Comparison of ENCODE assay signal across 15 mouse cellular contexts in genomic region chr16:93552686-93553513, GRCm38 (mm10). TPM values are rescaled to one million over a fixed set of nuclear protein-coding genes. Genes with fewer than 3 reads are reported as not detected.
DNase-seq lines count a peak whose midpoint lies in the region; ATAC-seq and TF ChIP-seq lines count a peak whose summit lies in the region.
"Had no signal": no experiment of that assay in that cellular context is flagged by ENCODE, and none has a peak within 500 bp of the region (broad histone marks: within the 10 kb centered on the region; RNA-seq: fewer than 3 reads in every experiment).

No protein-coding gene starts in this region.

- ATAC-seq in granulocyte monocyte progenitor cell, adult 5-6 weeks (replicated peaks; ENCODE audit: poor library complexity, severe bottlenecking), result peak; percentile 89
- ATAC-seq in frontal cortex, adult (ENCODE audit: low TSS enrichment), result no peak
- ATAC-seq in forebrain, embryonic 11.5 days (replicated peaks; ENCODE audit: low FRiP score), result no peak
- ATAC-seq: Patski had no signal

- H3K9me3 ChIP-seq in forebrain, embryonic 11.5 days (ENCODE audit: control insufficient read depth, low read length), result no peaks in the 10 kb centered on the region
- H3K9me3 ChIP-seq: forebrain, embryonic 12.5 days; heart, embryonic 12.5 days; neural tube, embryonic 12.5 days had no signal

- no peak overlapping the region for H3K9ac ChIP-seq in forebrain, embryonic 11.5 days (ENCODE audit: low read length)
- H3K9ac ChIP-seq: forebrain, embryonic 12.5 days; heart, embryonic 12.5 days; neural tube, embryonic 12.5 days had no signal

- DNase-seq in lung, postnatal 36 days, result peak; percentile 23
- DNase-seq in lung, postnatal 14 days, result no peak
- DNase-seq in thymus, postnatal 36 days, result peak; percentile 39 to 60
- no peak for DNase-seq in forebrain, embryonic 11.5 days (ENCODE audit: low spot score)
- DNase-seq in adrenal gland, adult 8-10 months, result no peak
- DNase-seq: adrenal gland, adult 2 months; gastrocnemius, postnatal 10 days; lung, adult 18-20 months had no signal

- TF ChIP-seq POLR2A in myocyte (IDR thresholded peaks at IDR 0.05; ENCODE audit: insufficient read length, low read depth), result no peak

- no peak overlapping the region for H3K4me3 ChIP-seq in myocyte
- H3K4me3 ChIP-seq in forebrain, embryonic 11.5 days (ENCODE audit: low read depth, low read length), result no peak overlapping the region
- H3K4me3 ChIP-seq: forebrain, embryonic 12.5 days; heart, embryonic 12.5 days; neural tube, embryonic 12.5 days had no signal

- H3K4me2 ChIP-seq in myocyte (ENCODE audit: low read depth), result no peak overlapping the region
- H3K4me2 ChIP-seq in forebrain, embryonic 11.5 days (ENCODE audit: low read depth, low read length, severe bottlenecking), result no peak overlapping the region
- H3K4me2 ChIP-seq: forebrain, embryonic 12.5 days; heart, embryonic 12.5 days; neural tube, embryonic 12.5 days had no signal

- no peak overlapping the region for H3ac ChIP-seq in myocyte (ENCODE audit: control insufficient read depth, insufficient read length)

- H3K36me3 ChIP-seq in myocyte (ENCODE audit: control insufficient read depth, insufficient read depth), result no peaks in the 10 kb centered on the region
- H3K36me3 ChIP-seq in forebrain, embryonic 11.5 days (ENCODE audit: control insufficient read depth, insufficient read depth, low read length), result no peaks in the 10 kb centered on the region
- H3K36me3 ChIP-seq: forebrain, embryonic 12.5 days; heart, embryonic 12.5 days; neural tube, embryonic 12.5 days had no signal

- H3K79me2 ChIP-seq in myocyte (ENCODE audit: control insufficient read depth, insufficient read depth), result no peaks in the 10 kb centered on the region

- H3K27ac ChIP-seq in forebrain, embryonic 11.5 days (ENCODE audit: low read depth, low read length), result no peak overlapping the region
- H3K27ac ChIP-seq: forebrain, embryonic 12.5 days; neural tube, embryonic 12.5 days had no signal

- 90% methylated on average over 12 of the region's 12 CpGs for WGBS in forebrain, embryonic 11.5 days

- peaks cover 8% of the 10 kb centered on the region for H3K27me3 ChIP-seq in myocyte (ENCODE audit: control insufficient read depth, insufficient read depth, insufficient read length)
- H3K27me3 ChIP-seq in forebrain, embryonic 11.5 days (ENCODE audit: control insufficient read depth, insufficient read depth, low read length), result no peaks in the 10 kb centered on the region
- H3K27me3 ChIP-seq: heart, embryonic 12.5 days; neural tube, embryonic 12.5 days; Patski had no signal

- H3K4me1 ChIP-seq in forebrain, embryonic 11.5 days (replicated peaks; ENCODE audit: control insufficient read depth, insufficient read depth, low read length), result no peaks in the 10 kb centered on the region
- H3K4me1 ChIP-seq: neural tube, embryonic 12.5 days had no signal

TF ChIP-seq in myocyte, 11 proteins besides CTCF, POLR2A, EP300 and RAD21:
- TF ChIP-seq MYOG (IDR thresholded peaks at IDR 0.05; ENCODE audit: control insufficient read depth in 1 of 3, insufficient read depth in 1 of 3, insufficient read length in 2 of 3, low read depth in 2 of 3), result peak in 2 of 3 experiments; percentile 12 to 82
- TF ChIP-seq REST (IDR thresholded peaks at IDR 0.05; ENCODE audit: insufficient read depth, insufficient read length), result no peak
- TF ChIP-seq CEBPB (IDR thresholded peaks at IDR 0.05; ENCODE audit: insufficient read depth, poor library complexity, severe bottlenecking), result no peak
- no peak for TF ChIP-seq TCF12 (IDR thresholded peaks at IDR 0.05; ENCODE audit: insufficient read depth, poor library complexity, severe bottlenecking)
- peak in 2 of 3 experiments; percentile 36 to 57 for TF ChIP-seq MYOD1 (IDR thresholded peaks at IDR 0.05; ENCODE audit: control insufficient read depth in 1 of 3, insufficient read length in 2 of 3, low read depth in 2 of 3)
- no peak for TF ChIP-seq POLR2AphosphoS2 (IDR thresholded peaks at IDR 0.05; ENCODE audit: insufficient read length, low read depth)

RNA-seq across cellular contexts. Expression of gene Setd4, which starts 51.0 kb away (rescaled TPM):
- 3.5 and 10.8 TPM in 2 replicates for total RNA-seq in granulocyte monocyte progenitor cell, adult 5-6 weeks (2014; fragmentation: Nextera tagmentation)
- 5.0 and 13.4 TPM in 2 replicates for total RNA-seq in granulocyte monocyte progenitor cell, adult 5-6 weeks (2017)
- polyA plus RNA-seq in myocyte (2012; fragmentation: generic; extraction: Trizol), result 3.6 TPM
- 12.0 and 15.9 TPM in 2 replicates for polyA plus RNA-seq in forebrain, embryonic 11.5 days (2014; fragmentation: Nextera tagmentation; extraction: Ambion mirVana)
- total RNA-seq in adrenal gland, adult 8-10 months (2022), result 10 to 100 TPM in 1 of 4 experiments, 1 to 10 TPM in 3; 4.0 to 11.5 (median 7.1) TPM

RNA-seq across cellular contexts. Expression of gene Cbr1, which starts 52.8 kb away (rescaled TPM):
- 20.6 and 26.7 TPM in 2 replicates for total RNA-seq in granulocyte monocyte progenitor cell, adult 5-6 weeks (2014; fragmentation: Nextera tagmentation)
- 14.6 and 19.8 TPM in 2 replicates for total RNA-seq in granulocyte monocyte progenitor cell, adult 5-6 weeks (2017)
- polyA plus RNA-seq in myocyte (2012; fragmentation: generic; extraction: Trizol), result 19.9 TPM
- 90.6 and 92.5 TPM in 2 replicates for polyA plus RNA-seq in forebrain, embryonic 11.5 days (2014; fragmentation: Nextera tagmentation; extraction: Ambion mirVana)
- total RNA-seq in adrenal gland, adult 8-10 months (2022), result 10 to 100 TPM; 82.7 to 91.9 (median 88.0) TPM

Comparison
In these comparisons a context has a peak if more than half of its experiments do, and no peak if none do; other contexts are left out.
1. DNase-seq: peak in lung, postnatal 36 days (single experiment) and thymus, postnatal 36 days (2 of 2); none in lung, postnatal 14 days (single experiment), forebrain, embryonic 11.5 days (single experiment) and adrenal gland, adult 8-10 months (single experiment).